Mouse (Mus musculus) gonadal fat pad, adult 2 months (tissue): ENCODE measurements around the gene Adrb1. TPM values are rescaled to one million over a fixed set of nuclear protein-coding genes. Genes with fewer than 3 reads are reported as not detected.

Source experiments
- DNase-seq: peaks from one replicate; pipeline ENCODE4 v3.0.0-alpha.2; 2012; ENCODE audit warnings: low read depth
- polyA plus RNA-seq: library from polyadenylated mRNA; depleted of rRNA; stranded (reverse); fragments of >200 nt; gene quantifications from 2 replicates; pipeline ENCODE4 v1.2.3, GENCODE M21; 2012

Adrb1 gene
- polyA plus RNA-seq, 1 experiment = 2.7 TPM

- peak; percentile 30 for DNase-seq
Measured at GRCm38 (mm10) chr19:56703238-56704097, 18.5 kb upstream of the Adrb1 start.

GRCm38 (mm10) chr19:56705026-56705675, 16.8 kb upstream of the Adrb1 start:
- no peak for DNase-seq

GRCm38 (mm10) chr19:56708794-56709193, 13.2 kb upstream of the Adrb1 start:
- DNase-seq = no peak

- DNase-seq = no peak
Measured at GRCm38 (mm10) chr19:56710131-56710905, 11.7 kb upstream of the Adrb1 start.

- DNase-seq = no peak
Measured at GRCm38 (mm10) chr19:56713613-56714012, 8.4 kb upstream of the Adrb1 start.

- no peak for DNase-seq
Measured at GRCm38 (mm10) chr19:56714661-56715170, 7.3 kb upstream of the Adrb1 start.

GRCm38 (mm10) chr19:56718046-56718445, 4.0 kb upstream of the Adrb1 start:
- no peak for DNase-seq

GRCm38 (mm10) chr19:56720882-56721281, 1.1 kb upstream of the Adrb1 start:
- DNase-seq = no peak

- no peak for DNase-seq
Measured at GRCm38 (mm10) chr19:56722291-56722707, 300 bp downstream of the Adrb1 start.

GRCm38 (mm10) chr19:56722711-56723330, 822 bp downstream of the Adrb1 start:
- DNase-seq = no peak

GRCm38 (mm10) chr19:56723331-56724125, 1.5 kb downstream of the Adrb1 start:
- DNase-seq = no peak

- no peak for DNase-seq
Measured at GRCm38 (mm10) chr19:56724126-56724597, 2.2 kb downstream of the Adrb1 start.

GRCm38 (mm10) chr19:56727170-56727877, 5.3 kb downstream of the Adrb1 start:
- no peak for DNase-seq

GRCm38 (mm10) chr19:56734033-56734572, 12.1 kb downstream of the Adrb1 start:
- DNase-seq = no peak

GRCm38 (mm10) chr19:56735747-56736146, 13.7 kb downstream of the Adrb1 start:
- no peak for DNase-seq

- DNase-seq = peak; percentile 17
Measured at GRCm38 (mm10) chr19:56736287-56736686, 14.3 kb downstream of the Adrb1 start.

GRCm38 (mm10) chr19:56745061-56745460, 23.1 kb downstream of the Adrb1 start:
- DNase-seq = no peak

GRCm38 (mm10) chr19:56745528-56745927, 23.5 kb downstream of the Adrb1 start:
- no peak for DNase-seq

- DNase-seq = no peak
Measured at GRCm38 (mm10) chr19:56746618-56747017, 24.6 kb downstream of the Adrb1 start.

GRCm38 (mm10) chr19:56747878-56748277, 25.9 kb downstream of the Adrb1 start:
- no peak for DNase-seq
